Mouse (Mus musculus) WW6 (cell line): ENCODE measurements at regions not wholly inside any gene's neighbourhood (a gene's known extent, or its start where the extent isn't known, plus 50 kb on each side); places are given as distances from the start of the nearest gene placed in this dataset.

Source experiments
- DNase-seq: peaks from one replicate; pipeline ENCODE4 v3.0.0-alpha.2; 2013; ENCODE audit warnings: low read depth, low spot score

- no peak for DNase-seq
Observed at GRCm38 (mm10) chr13:97520988-97521547, 239.4 kb downstream of the Gm10260 start.

DNA sequence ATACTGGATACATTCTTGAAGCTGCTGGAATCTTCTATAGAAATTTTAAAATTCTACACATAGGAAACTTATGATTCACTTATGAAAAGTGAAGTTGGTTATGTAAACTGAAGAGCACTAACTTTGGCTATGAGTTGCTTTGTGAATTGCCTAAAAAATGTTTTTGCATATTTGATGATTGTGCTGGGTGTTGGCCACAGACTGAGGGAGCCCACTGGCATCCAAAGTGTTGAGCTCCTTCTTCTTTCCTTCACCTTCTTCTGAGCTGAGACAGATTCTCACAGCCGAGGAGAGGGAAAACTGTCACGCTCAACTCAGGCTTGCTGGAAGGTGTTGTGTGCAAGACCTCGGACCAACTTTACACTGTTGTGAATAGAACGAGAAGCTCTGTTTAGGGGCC is 243.7 kb downstream of the Gm10260 start:
- DNase-seq, result no peak

DNA sequence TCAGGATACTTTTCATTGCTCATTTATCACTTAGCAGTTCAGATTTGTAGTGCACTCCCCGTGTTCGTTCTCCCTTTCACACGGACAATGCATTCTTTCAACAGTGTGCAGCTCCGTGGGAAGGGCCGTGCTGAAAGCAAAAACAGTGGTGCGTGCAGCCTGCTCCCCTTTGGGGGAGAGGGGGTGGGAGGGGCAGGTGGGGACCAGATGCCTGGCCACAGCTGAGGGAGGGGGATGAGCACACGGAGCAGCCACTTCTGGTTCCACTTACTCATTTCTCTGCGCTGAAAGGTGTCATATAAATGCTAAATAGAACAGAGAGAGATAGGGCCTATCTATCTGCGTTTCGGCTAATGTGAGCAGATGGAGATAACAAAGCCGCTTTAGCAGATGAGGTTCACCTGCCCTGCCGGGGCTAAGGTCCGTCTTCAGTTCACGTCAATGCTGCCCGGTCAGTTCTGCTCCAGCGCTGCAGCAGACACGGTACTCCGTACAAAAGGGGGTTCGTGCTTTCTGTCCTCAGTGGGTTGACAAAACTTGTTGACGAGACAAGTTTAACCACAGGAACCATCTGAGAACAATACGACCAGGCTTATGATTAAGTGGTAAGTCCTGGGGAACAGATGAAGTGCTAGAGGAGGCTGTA is 245.9 kb downstream of the Gm10260 start:
- no peak for DNase-seq

DNA sequence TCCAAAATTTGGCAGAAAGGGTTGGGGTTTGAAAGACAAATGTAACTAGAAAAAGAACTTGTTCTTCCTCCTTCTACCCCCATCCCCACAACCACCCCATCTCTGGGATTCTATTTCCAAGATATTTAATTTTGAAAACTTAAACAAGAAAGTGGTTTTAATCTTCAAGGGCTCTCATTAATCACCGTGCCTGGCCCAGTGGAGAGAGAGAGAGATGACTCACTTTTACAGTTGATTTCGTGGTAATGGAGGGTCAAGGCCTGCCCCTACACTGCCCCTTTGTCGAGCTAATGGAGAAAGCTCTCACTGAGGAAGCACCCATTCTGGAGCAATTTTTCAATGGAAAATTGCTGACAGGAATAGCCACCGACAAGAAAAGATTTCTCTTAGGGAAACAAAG is 247.9 kb downstream of the Gm10260 start:
- no peak for DNase-seq

DNA sequence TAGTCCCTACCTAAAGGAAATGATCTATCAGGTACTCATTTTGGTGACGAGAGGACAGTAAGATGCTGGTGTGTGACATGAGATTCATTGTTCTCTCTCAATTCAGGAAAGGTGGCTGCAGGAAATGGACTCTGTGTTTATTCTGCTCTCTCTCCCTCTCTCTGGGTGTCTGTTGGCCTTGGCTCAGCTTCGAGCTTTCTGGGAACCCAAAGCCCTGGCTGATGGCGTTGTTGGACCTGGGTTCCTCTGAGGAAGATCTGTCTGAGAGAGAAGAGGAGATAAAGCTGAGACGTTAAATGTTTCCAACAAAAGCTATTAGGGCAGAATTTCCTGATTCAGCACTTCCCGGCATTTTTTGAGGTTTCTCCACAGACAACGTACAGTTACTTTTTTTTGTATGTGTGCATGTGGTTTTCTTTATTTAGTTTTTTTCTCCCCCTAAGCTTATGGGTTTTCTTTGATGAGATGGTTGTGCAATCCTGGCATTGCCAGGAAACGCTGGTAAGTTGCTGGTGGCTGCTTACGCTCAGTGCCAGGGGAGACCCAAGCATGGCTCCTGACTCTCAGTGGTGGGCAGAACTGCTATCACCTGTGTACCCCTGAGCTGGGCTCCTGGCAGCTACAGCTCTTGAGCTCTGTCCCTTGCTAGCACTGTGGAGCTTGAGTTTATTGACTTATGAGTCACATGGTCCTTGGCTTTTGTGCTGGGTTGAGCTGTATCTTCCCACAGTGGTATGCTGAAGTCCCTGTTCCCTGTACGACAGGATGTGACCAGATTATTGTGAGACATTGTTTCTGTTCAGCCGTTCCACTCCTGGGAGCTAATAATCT is 249.8 kb downstream of the Gm10260 start:
- DNase-seq, result no peak

DNA sequence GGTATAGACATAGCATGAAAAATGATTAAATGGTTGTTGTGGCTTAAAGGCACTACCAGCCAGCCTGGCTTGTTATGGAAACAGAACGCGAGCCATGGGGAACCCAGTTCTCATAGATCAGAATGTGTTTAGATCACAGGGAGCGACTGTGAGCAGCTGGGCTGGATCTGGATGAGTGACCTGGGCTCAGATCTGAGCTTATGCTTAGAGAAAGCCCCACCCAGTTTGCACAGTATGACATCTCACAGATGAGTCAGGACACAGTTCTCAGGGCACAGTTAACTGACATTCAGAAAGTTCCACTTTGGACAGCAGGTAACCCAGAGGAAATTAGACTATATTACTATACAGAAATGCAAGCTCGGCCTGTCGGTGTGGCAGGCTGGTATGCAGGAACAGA is 255.5 kb downstream of the Gm10260 start:
- no peak for DNase-seq

DNA sequence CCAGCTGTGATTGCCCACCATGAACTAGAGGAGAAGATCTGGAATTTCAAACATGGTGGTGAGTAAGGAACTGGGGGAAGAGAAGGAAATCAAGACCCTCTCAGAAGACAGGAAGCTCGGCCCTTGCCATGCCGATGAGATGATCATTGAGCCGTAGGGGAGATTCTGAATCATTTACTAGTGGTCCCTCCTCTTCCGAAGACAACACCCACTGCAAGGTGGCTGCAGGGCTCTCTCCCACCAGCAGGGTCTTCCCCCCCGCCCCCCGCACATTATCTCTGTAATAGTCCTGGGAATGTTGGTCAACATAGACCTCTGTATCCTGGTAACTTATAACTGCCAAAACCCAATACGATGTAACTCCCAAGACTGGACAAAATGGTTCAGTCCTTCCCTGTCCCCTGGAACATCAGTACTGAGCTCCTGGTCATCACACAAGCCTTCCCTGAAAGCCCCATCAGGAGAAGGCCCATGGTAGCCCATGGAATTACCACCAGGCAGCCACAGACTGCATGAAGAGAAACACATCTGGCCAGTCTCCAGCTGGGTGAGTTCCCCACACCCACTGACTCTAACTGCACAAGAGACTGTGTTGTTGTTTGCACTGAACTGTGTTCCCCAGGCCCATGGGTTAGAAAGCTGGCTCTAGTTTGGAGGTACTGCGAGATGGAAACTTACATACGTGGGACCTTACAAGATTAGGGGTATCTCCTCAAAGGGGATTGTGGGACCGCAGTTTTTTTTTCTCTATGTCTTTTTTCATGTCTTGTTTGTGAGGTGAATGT is 256.3 kb downstream of the Gm10260 start:
- no peak for DNase-seq

DNA sequence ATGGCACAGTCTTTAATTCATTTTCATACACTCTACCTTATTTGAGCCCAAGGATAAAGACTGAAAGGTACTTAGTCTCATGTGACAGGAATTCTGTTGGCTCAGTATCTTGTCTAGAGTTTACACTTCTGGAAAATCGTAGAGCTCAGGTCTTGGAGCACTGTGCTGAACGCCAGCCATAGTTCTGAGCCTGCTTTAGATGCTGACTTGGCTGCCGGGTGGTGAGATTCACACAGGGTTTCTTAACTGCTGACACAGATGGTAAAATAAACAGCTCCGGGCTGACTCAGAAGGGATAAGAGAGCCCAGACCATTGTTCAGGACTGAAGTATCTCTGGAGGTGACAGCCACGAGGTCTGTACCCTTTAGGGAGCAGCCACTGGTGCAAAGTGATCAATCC is 257.0 kb downstream of the Gm10260 start:
- DNase-seq, result no peak

- no peak for DNase-seq
Observed at GRCm38 (mm10) chr13:97500155-97500554, 259.2 kb downstream of the Enc1 start.

DNA sequence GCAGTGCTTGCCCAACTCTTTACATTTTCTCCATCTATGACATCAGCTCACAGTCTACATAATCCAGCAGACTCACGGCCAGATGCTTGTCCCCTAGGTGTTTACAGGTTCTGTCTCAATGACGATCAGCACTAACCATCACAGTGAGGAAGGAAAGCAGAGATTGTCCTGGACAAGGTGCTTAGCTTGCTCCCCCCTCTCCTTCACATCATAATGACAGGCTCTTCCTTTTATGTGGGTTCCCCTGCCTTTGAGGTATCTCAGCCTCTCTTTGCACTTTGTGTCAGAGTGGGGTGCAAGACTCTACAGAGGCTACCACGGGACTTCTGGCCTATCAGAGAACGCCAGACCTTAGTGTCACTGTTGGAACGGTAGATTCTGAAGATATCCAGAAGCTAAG is 258.1 kb downstream of the Enc1 start:
- no peak for DNase-seq

GRCm38 (mm10) chr13:97497928-97498327 is 257.0 kb downstream of the Enc1 start:
- no peak for DNase-seq

DNA sequence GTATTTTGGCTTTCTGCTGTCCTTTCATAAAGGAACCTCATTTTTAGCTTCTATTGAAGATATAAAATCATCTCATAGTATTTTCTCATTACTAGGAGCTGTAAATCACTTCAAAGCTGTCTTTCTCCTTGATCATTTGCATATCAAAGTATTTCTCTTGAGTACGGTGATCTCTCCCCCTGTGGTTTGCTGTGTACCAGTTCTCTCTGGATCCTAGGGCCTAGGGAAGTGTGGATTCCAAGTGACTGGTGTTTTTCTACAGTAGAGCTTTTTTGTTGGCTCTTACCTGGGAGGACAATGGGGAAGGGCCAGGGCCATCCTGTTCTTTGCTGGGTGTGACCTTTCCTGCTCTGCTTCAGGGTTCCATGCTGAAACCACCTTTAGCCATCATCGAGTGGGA is 253.9 kb downstream of the Enc1 start:
- DNase-seq, result no peak

- DNase-seq, result no peak
Observed at GRCm38 (mm10) chr13:97493836-97494235, 252.9 kb downstream of the Enc1 start.

- no peak for DNase-seq
Observed at GRCm38 (mm10) chr13:97492958-97493735, 252.2 kb downstream of the Enc1 start.

DNA sequence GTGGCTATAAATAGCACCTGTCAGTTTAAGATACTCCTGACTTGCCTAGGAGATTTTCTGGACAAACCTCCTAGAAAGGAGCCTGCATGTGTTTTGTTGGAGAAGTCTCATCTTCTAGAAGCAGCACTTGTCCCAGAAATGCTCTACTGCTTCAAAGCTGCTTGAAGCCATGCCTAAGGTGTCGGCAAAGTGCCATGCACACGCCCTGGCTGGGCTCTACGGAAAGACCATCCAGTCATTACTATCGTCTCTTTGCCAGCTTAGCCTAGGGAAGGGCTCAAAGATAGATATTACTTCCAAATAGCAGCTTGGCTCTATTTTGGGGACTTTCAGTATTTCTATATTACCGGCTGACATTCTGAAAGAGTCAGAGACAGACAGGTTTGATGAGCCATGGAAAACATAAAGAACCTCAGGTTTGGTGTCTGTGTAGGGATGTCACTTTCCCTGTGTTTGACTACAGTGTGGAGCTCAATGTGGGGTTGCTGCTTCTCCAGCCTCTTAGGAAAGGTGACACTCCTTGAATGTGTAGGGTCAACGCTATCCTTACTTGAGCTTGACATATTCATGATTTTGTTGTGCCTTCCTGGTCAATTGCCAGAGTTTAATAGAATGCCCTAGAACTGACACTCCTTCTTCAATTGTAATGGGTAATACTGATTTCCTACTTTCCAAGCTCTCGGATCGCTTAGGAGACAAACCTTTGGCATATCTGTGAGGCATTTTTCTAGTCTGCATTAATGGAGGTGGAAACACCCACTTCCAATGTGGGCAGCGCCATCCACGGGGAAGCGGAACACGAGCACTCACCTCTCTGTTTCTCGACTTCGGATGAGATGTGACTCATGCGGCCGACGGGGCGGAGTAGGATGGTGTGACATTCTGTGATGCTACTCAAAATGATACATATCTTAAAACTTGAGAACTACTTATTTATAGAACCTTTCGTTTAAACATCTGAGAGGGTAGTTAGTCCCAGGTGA is 251.3 kb downstream of the Enc1 start:
- DNase-seq, result no peak

GRCm38 (mm10) chr13:97490131-97490530 is 249.2 kb downstream of the Enc1 start:
- no peak for DNase-seq

DNA sequence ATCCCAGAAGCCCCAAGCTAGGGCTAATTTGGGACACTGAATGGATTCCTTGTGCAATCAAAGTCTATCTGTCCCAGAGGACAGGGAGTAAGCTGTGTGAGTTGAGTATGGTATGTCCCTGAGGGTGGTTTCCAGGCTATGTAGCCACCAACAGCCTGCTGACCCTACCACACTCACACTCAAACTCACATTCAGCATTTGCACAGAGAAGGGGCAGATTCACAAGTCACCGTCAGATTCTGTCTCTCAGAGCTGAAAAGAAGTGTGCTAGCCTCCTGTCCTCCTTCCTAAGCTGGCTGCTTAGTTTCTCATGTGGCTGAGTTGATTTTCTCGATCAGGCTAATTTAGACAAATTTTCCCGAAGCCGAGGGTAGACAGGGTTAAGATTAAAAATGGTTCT is 248.8 kb downstream of the Enc1 start:
- no peak for DNase-seq

- DNase-seq, result no peak
Observed at GRCm38 (mm10) chr13:97489029-97489428, 248.1 kb downstream of the Enc1 start.

DNA sequence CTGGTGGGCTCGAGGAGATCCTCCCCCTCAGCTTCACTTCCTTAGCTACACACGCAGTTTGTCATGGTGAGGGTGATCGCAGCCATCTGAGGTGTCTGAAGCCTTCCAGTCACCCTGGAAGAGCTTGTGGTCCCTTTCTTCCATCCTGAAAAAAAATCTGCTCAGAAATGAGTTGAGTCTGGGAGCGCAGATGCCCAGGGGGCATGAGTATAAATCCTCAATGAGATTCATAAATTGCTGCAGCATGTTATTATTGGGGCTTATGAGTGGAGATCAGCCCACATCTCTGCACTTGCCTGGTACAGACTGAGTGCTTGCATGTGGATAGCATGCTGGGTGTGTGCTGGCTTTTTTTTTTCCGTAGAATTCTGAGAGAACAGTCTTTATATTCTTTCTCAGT is 247.6 kb downstream of the Enc1 start:
- no peak for DNase-seq
